Mouse (Mus musculus) erythroblast, embryonic 14.5 days (primary cell): Measurements from ENCODE around the gene Olfr799.

Experiments
- GATA1 ChIP-seq: IDR thresholded peaks from 2 replicates; pipeline ENCODE4 v1.6.1; 2012; ENCODE audit warnings: low read length, inconsistent platforms, mixed read lengths
- TAL1 ChIP-seq: IDR thresholded peaks from 3 replicates; pipeline ENCODE4 v1.6.1; 2012; ENCODE audit warnings: low read length, inconsistent platforms, mixed read lengths

- TF ChIP-seq TAL1 = no peak
- no peak for TF ChIP-seq GATA1
Measured at GRCm38 (mm10) chr10:129621724-129622123, 15.6 kb upstream of the Olfr799 start.
